Mouse (Mus musculus): Measurements from ENCODE around the gene Afg3l1.

DNA sequence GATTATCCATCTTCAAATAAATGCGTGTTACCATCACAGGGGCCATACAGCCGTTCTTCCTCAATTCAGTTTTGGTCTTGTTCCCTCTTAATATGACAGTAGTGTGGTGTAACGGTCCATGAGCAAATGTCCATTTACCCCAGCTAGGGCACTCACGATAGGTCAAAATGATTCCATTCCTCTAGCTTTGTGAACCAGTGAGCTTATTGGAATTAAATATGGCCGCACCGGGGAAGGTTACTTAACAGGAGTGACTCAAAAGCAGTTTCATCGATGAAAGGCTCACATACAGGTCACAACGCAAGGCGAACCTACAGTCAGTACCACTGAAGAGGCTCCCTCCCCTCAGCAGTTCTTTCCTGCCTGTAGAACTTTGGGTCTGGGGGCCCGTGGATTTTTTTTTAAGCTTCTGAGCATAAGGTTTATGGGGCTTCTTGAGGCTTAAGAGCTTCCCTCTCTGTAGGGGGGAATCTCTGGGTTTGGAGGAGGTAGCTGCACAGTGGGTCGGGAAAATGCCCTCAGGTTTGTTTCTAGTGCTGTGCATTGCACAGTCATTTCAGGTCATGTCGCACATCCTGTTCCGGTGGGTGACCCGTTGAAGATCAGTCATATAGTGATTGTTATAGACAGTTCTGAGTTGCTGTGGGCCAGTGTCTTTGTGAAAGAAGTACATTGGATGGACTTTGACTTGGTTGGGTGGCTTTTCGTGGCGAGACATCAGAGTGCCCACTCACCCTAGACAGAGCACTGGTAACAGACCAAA lies 934 bp downstream of the Afg3l1 start:
- no peak for TF ChIP-seq POLR2A (IDR thresholded peaks at IDR 0.05; ENCODE audit: borderline replicate concordance, extremely low read depth, low read depth, low read length)
- no peak for TF ChIP-seq CTCF (IDR thresholded peaks at IDR 0.05; ENCODE audit: insufficient read depth, low read length)

Measured in lung, adult 2 months (tissue).